Mouse (Mus musculus) small intestine, adult 2 months (tissue): ENCODE results near the gene Zbtb38. TPM values are rescaled to one million over a fixed set of nuclear protein-coding genes. Genes with fewer than 3 reads are reported as not detected.
"Not testable (repeated sequence)": the region's sequence is repeated elsewhere in the genome, so short reads cannot be mapped to it uniquely, and the experiment has no call there.

Experiments used
- H3K27ac ChIP-seq: fragments of 200-500 bp; 2 replicates; pipeline ENCODE4 v1.5.1; 2012; ENCODE audit warnings: low read depth, low read length, control low read depth, inconsistent platforms; ENCODE audit not compliant: insufficient read depth
- H3K27me3 ChIP-seq: fragments of 200-500 bp; 2 replicates; pipeline ENCODE4 v1.6.1; 2012; ENCODE audit warnings: mild to moderate bottlenecking, moderate library complexity, low read length, inconsistent platforms; ENCODE audit not compliant: control insufficient read depth, insufficient read depth
- H3K36me3 ChIP-seq: fragments of 200-500 bp; 2 replicates; pipeline ENCODE4 v1.6.1; 2012; ENCODE audit warnings: mild to moderate bottlenecking, low read length, control low read depth, inconsistent platforms; ENCODE audit not compliant: control insufficient read depth, insufficient read depth
- H3K4me1 ChIP-seq: fragments of 200-500 bp; 2 replicates; pipeline ENCODE4 v1.6.1; 2012; ENCODE audit warnings: low read length, inconsistent platforms, mixed read lengths; ENCODE audit not compliant: control insufficient read depth, insufficient read depth, insufficient read length
- H3K4me3 ChIP-seq: fragments of 200-500 bp; 2 replicates; pipeline ENCODE4 v1.5.1; 2012; ENCODE audit warnings: low read depth, mild to moderate bottlenecking, control low read depth, inconsistent platforms, low read length, moderate library complexity
- CTCF ChIP-seq: fragments of 200-500 bp; IDR thresholded peaks from 2 replicates; pipeline ENCODE4 v1.5.1; 2012; ENCODE audit warnings: low read depth, mild to moderate bottlenecking, control low read depth, inconsistent platforms, low read length, moderate library complexity, mixed read lengths; ENCODE audit not compliant: insufficient replicate concordance, insufficient read length; ENCODE audit errors: extremely low read depth
- POLR2A ChIP-seq: fragments of 200-500 bp; IDR thresholded peaks from 2 replicates; pipeline ENCODE4 v1.6.1; 2012; ENCODE audit warnings: low read depth, mild to moderate bottlenecking, control low read depth, inconsistent platforms, low read length, moderate library complexity
- WGBS: fragments of 180-500 bp; shearing (Covaris S2); methylation state at CpG from one replicate; pipeline ENCODE4 v1.1.7; 2018; 5-methylcytosine and 5-hydroxymethylcytosine counted together
- polyA plus RNA-seq: library from polyadenylated mRNA; depleted of rRNA; stranded (reverse); fragments of >200 nt; gene quantifications from 2 replicates; pipeline ENCODE4 v1.2.3, GENCODE M21; 2012

Zbtb38 gene
- polyA plus RNA-seq, 1 experiment: 7.7 TPM

GRCm38 (mm10) chr9:96649362-96649761 lies 103.3 kb downstream of the Zbtb38 start:
- Histone ChIP-seq H3K36me3 (no peaks in the 10 kb centered on the region), H3K27ac (no peak overlapping the region), H3K4me3 (no peak overlapping the region), H3K4me1 (peaks cover 12% of the 10 kb centered on the region; the same call in 1 of the 2 replicates), H3K27me3 (no peaks in the 10 kb centered on the region)
- 90% methylated on average over 4 of the region's 4 CpGs for WGBS
- TF ChIP-seq POLR2A (no peak), CTCF (no peak)

GRCm38 (mm10) chr9:96646668-96647295 lies 105.8 kb downstream of the Zbtb38 start:
- Histone ChIP-seq H3K27ac (no peak overlapping the region), H3K4me3 (no peak overlapping the region), H3K27me3 (no peaks in the 10 kb centered on the region), H3K4me1 (peaks cover 12% of the 10 kb centered on the region; the same call in 1 of the 2 replicates), H3K36me3 (no peaks in the 10 kb centered on the region)
- 56% methylated on average over 2 of the region's 2 CpGs for WGBS
- TF ChIP-seq CTCF: no peak
- TF ChIP-seq POLR2A: no peak

- Histone ChIP-seq H3K27me3 (no peaks in the 10 kb centered on the region), H3K36me3 (no peaks in the 10 kb centered on the region), H3K4me1 (peaks cover 17% of the 10 kb centered on the region; the same call in 1 of the 2 replicates), H3K27ac (no peak overlapping the region), H3K4me3 (no peak overlapping the region)
- 79% methylated on average over 2 of the region's 2 CpGs for WGBS
- TF ChIP-seq CTCF (no peak), POLR2A (no peak)
These were observed 107.8 kb downstream of the Zbtb38 start for GRCm38 (mm10) chr9:96644840-96645239.

GRCm38 (mm10) chr9:96644002-96644401 lies 108.6 kb downstream of the Zbtb38 start:
- 82% methylated on average over 3 of the region's 3 CpGs for WGBS
- H3K27ac ChIP-seq, H3K27me3 ChIP-seq, H3K4me3 ChIP-seq, H3K36me3 ChIP-seq: not testable (repeated sequence)
- H3K4me1 ChIP-seq: peaks cover 17% of the 10 kb centered on the region; the same call in 1 of the 2 replicates

- Histone ChIP-seq H3K4me3 (no peak overlapping the region), H3K27ac (no peak overlapping the region), H3K27me3 (no peaks in the 10 kb centered on the region), H3K36me3 (no peaks in the 10 kb centered on the region), H3K4me1 (peaks cover 33% of the 10 kb centered on the region)
- WGBS: 92% methylated on average over 7 of the region's 7 CpGs
- TF ChIP-seq CTCF (no peak), POLR2A (no peak)
These were observed 113.2 kb downstream of the Zbtb38 start for GRCm38 (mm10) chr9:96639451-96639850.

GRCm38 (mm10) chr9:96638508-96638907 lies 114.1 kb downstream of the Zbtb38 start:
- peak overlapping the region; percentile 31; the same call in 1 of the 2 replicates for H3K27ac ChIP-seq
- peaks cover 38% of the 10 kb centered on the region for H3K4me1 ChIP-seq
- no peak overlapping the region for H3K4me3 ChIP-seq
- no peaks in the 10 kb centered on the region for H3K36me3 ChIP-seq
- no peaks in the 10 kb centered on the region for H3K27me3 ChIP-seq
- TF ChIP-seq POLR2A (no peak), CTCF (no peak)
- WGBS: 34% methylated on average over 7 of the region's 7 CpGs

- TF ChIP-seq CTCF (no peak), POLR2A (no peak)
- Histone ChIP-seq H3K27me3 (no peaks in the 10 kb centered on the region), H3K4me1 (peaks cover 46% of the 10 kb centered on the region), H3K27ac (no peak overlapping the region), H3K36me3 (no peaks in the 10 kb centered on the region), H3K4me3 (no peak overlapping the region)
- WGBS: 84% methylated on average over 7 of the region's 7 CpGs
These were observed 115.5 kb downstream of the Zbtb38 start for GRCm38 (mm10) chr9:96637157-96637548.

GRCm38 (mm10) chr9:96636423-96637156 lies 116.0 kb downstream of the Zbtb38 start:
- Histone ChIP-seq H3K27ac (no peak overlapping the region), H3K27me3 (no peaks in the 10 kb centered on the region), H3K4me3 (no peak overlapping the region), H3K4me1 (peaks cover 47% of the 10 kb centered on the region), H3K36me3 (no peaks in the 10 kb centered on the region)
- 79% methylated on average over 9 of the region's 9 CpGs for WGBS
- no peak for TF ChIP-seq POLR2A
- TF ChIP-seq CTCF: no peak
